Mouse (Mus musculus): ENCODE data around the gene Lrch1.

The Lrch1 gene

DNA sequence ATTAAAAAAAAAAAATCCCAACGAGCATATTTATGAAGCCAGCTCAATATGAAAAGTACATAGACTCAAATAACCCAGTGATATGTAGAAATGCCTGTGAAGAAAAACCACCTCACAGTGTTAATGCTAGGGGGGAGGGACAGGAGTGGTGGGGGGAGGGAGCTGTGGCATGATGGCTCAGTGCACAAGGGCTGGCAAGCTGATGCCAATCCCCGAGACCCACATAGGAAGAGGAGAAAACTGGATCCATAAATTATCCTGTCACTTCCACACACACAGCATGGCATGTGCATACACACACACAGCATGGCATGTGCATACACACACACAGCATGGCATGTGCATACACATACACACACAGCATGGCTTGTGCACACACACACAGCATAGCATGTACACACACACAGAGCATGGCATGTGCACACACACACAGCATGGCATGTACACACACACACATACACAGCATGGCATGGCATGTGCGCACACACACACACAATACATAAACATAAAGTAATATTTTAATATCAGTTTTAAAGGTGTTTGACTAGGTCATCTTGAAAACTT is 54.5 kb downstream of the Lrch1 start:
- no peak for DNase-seq (ENCODE audit: low spot score)

DNA sequence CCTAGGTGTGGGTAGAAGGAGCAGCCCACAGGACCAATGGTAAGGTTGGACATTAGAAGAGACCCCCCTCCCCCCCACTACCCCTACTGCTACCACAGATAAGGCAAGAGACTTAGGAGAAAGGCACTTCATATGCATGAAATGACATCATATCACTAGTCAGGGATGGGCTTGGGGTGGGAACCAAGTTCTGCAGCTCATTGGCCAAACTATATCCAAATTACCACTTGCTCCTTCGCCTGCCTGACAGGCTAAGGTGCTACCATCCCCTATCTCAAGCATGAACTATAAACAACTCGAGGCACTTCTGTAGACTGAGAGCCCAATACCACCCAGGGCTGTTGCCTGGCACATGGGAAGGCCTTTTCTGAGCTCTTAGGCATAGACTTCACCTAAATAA is 58.4 kb downstream of the Lrch1 start:
- DNase-seq (ENCODE audit: low spot score) = no peak

DNA sequence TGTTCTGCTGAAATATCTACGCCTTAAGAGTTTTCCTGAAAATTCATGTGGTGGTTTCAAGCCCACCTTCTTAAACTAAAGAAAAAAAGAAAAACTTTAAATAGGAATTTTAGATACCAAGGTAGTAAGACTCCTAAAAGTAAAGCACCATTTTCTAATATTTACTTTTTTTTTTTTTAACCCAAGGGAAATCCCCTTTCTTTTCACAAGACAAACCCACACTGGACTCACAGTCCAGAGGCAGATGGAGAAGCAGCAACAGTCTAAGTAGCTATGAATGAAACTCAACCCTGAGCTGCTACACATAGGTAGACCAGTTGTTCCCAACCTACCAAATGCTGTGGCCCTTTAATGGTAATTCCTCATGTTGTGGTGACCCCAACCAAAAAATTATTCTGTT is 59.6 kb downstream of the Lrch1 start:
- DNase-seq (ENCODE audit: low spot score) = no peak

DNA sequence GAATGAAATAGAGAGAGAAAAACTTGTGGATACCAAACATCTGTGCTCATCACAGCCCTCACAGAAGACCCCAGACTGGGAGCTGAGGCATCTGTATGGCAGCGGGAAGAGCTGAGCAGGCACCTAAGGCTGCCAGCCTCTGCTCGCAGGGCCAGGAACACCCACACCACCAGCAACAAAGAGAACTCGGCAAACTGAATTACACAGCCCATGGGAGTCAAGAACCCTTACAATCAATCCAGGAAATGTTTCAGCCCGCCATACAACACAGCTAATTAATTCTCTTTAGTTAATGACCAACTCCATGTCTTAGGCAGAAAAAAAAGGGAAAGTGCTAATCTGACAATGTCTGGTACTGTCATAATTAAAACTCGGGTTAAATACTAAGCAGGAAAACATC is 61.2 kb downstream of the Lrch1 start:
- no peak for DNase-seq (ENCODE audit: low spot score)

DNA sequence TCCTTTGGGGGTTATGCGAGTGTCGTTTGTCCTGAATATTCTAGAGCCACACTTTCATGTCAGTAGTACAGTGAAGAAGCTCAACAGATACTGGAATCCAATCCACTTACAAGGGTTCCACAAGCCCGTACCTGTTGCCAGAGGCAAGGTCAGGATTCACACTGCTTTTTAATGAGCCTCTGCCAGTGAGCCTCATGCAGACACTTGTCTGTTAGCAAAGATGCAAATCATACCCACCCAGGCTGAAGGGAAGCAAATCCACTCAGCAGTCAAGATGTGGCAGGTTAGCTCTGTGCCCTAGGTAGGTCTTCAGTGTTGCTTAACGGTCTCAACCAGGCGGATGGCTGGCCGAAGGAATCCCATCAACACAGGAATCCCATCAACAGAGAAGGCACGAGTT is 62.8 kb downstream of the Lrch1 start:
- no peak for DNase-seq (ENCODE audit: low spot score)

DNA sequence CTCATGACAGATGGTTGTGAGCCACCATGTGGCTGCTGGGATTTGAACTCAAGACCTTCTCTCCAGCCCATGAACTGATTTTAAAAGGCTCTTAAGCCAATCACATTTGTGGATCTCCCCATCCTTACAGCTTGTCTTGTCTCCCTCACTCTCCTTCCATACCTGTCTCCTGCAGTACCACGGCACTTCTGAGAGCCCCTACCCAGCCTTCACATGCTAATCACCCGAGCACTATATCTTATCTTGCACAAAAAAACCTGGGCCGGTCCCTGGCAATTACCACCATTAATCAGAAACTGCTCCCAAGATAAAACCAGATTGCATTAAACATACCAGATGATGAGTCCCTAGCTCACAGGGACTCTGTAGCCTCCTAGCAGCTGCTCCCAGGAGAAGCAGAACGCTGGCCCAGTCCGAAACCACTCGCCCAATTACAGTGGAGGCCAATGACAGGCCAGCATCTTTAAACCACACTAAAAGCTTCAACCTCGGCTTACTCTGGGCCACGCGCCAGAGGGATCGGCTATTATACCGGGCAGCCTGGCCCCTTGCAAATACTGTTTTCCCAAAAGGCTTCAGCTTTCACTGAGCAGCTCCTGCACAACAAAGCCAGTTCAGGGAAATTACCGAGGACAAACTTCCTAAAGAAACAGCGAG is 63.5 kb downstream of the Lrch1 start:
- peak; percentile 61 for DNase-seq (ENCODE audit: low spot score)

DNA sequence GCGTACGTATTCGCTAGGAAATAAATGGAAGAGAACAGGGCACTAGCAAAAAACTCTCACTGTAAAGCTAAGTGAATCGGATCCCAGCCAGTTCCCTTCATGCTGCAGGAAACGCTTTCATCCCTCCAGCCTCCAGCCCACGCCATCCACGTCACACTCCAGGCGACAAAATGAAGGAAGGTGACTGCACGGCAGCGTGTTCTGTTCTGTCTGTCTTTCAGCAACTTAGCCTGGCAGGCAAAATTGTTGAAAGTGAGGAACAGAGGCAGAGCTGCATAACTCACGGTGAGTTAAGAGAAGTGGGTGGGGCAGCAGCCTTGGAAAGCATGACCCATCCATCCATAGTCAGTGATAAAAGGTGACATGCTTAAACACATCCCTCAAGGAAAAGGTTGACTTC is 64.5 kb downstream of the Lrch1 start:
- peak; percentile 48 for DNase-seq (ENCODE audit: low spot score)

DNA sequence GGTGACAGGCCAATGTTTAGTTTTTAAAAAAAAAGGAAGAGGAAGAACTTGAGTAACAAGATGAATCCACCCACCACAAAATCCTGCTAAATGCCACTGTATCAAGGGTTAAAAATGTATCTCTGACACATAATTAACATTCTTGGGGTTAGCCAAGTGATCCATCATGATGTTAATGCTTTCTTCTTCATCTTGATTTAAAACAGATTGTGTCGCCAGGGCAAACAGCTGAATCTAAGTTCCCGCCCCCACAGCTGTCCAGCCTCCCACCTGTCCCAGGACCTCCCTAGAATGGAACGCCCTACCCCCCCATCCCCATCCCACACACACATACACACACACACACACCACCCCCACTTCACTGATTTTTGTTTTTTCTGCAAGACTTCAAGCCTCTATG is 64.9 kb downstream of the Lrch1 start:
- no peak for DNase-seq (ENCODE audit: low spot score)

DNA sequence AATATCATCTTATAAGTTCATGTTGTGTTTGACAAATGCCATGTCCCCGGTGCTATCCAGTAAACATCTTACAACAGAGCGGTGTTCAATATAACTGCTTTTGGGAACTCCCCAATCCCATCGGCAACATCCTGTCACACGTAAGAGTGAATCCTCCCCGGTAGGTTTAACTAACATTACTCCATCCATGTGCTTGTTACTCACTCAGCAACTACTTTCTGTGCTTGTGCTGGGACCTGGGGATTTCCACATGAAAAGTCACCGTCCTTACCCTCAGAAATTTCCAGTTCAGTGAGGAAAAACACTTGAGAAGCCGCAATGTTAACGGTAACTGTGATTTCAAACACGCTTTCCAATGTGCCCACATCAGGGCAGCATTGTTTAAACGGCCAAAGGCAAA is 66.8 kb downstream of the Lrch1 start:
- no peak for DNase-seq (ENCODE audit: low spot score)

DNA sequence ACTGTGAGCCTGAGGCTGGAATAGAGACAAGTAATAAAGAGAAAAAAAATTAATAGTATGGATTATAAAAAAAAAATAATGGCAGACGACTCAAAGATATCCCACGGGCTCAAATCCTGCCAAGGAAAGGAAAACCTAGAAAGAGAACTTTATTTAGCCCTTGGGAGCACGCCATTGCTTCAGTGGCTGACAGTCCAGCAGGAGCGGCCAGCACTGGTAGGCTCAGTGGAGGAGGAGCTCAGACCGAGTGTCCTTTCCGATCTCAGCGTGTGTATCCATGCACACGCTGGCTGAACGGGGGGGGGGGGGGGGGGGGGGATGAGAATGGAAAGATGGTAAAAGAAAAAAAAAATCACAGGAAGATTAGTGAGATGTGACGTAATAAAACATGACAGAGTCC is 68.2 kb downstream of the Lrch1 start:
- no peak for DNase-seq (ENCODE audit: low spot score)

DNA sequence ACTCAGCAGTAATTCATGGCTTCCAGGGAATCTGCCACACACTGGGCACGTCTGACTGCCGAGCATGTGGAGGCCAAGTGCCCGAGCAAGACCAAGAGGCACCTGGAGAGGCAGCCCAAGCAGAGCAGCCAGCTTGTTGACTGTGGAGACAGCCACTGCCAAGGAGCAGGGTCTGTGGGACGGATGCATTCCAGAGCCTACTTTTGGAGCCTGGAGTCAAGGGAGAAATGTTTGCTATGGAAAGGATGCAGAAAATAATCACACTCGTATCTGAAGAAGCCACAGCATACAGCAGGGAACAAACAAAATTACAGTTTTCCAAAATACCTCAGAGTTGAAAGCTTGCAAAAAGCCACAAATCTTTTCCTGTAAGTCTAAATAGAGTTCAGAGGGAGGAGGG is 70.4 kb downstream of the Lrch1 start:
- no peak for DNase-seq (ENCODE audit: low spot score)

DNA sequence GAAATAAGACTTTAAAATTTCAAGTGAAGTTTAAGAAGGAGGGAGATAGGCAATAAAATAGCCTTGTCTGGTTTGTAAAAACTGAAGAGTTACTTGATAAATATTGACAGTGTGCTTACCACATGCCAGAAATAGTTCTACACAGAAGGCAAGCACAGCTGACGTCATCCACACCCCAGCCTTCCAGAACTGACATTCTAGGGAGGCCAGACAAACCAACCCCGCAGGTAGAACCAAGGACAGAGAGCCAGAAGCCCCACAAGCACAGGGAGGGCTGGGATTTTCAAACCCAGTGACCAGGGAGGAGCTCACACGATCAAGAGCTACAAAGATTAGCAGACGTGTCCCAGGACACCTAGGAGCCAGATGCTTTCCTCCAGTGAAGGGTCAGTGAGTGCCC is 76.5 kb downstream of the Lrch1 start:
- no peak for DNase-seq (ENCODE audit: low spot score)

DNA sequence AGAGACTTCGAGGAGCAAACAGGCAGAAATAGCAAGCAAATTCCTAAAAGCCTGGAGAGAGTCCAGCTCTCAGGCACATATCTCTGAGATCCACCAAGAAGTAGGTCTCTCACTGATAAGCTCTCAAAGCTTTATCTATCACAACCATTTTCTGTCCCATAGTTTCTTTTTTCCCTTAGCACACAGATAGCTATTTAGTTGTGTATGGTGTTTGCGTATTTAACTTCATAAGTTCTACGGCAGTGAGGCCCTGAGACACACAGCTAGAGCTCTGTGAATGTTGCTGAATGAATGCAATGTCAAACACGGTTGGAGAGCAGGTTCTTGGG is 78.8 kb downstream of the Lrch1 start:
- DNase-seq (ENCODE audit: low spot score) = no peak

DNA sequence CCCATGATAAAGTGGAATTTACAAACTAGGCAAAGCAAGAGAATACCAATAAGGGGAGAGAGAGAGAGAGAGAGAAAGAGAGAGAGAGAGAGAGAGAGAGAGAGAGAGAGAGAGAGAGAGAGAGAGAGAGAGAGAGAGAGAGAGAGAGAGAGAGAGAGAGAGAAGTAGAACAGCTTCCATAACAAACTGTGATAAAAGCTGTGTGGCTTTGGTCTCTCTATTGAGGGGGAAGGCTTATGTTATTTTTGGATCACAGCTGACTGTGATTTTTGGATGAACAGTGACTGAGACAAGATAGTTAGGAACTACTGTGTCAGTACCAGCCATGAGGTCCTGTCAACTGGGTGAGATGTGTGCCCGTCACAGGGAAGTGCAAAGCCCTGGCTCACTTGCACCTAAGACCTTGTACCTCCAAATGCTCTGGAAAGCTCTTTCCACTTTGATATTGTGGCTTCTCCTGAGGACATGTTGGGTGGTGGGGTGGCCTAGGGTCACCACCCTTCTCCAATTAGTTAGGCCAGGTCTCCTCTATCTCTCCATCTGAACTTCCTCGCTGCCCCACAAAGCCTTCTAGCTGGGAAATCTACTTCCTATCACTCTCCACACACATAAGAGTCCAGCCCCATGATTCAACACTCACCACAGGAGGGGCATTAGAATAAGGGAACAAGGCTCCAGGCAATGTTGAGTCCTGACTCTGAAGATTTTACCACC is 79.3 kb downstream of the Lrch1 start:
- no peak for DNase-seq (ENCODE audit: low spot score)

DNA sequence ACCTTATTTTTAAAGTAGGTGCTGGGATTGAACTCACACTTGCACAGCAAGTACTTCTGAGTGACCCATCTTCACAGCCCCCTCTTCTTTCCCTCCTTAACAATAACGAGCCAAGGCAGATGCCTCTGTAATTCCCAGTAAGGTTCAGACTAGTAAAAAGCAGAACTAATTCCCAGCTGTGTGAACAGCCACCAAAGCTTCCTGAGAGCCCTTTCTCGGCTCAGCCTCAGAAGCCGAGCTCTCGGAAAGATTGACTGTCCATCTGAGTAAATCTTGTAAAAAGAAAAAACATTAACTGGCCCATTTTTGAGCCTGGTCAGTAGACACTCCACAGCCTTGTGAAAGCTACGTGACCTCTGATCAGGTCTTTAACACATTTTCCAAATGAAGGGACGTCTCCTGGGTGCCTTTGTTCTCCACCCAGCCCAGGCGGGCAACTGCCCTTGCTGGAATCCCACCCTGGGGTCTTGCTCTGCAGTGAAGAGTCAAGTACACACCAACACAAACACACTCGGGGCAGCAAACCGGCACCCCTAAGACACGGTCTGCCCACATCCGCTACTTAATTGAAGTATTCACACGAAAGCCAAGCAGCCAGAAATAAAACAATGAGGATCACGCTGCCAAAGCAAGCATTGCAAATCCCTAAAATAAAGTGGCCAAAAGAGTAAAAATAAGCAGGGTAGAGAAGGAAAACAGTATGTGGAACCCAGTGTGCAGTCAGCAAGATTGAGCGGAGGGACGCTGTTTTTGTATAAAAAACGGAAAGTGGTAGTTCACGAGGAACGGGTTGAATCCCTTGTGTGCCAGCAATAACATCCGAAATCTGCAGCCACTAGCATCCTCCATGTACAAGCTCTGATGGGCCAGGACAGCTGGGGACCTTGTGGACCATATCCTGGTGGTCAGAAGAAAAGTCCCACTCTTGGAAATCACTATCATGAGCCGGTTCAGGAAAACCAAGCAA is 80.3 kb downstream of the Lrch1 start:
- no peak for DNase-seq (ENCODE audit: low spot score)

DNA sequence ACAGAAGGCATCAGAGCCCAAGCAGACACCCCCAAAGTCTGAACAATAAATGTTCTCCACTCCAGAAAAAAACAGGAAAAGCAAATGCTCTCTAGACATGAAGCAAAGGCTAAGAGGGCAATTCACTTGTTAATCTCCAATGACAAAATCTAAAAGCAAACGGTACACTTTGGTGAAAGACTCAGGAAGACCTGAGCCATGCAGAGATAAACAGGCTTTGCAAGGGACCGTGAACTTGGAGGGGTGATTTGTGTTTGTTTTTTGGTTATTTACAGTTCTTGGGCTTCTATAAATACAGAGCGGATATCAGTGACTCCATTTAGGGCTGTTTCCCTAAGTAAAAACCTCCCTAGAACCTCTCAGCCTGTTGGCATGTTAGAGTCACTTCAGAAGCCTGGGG is 81.9 kb downstream of the Lrch1 start:
- DNase-seq (ENCODE audit: low spot score) = no peak

DNA sequence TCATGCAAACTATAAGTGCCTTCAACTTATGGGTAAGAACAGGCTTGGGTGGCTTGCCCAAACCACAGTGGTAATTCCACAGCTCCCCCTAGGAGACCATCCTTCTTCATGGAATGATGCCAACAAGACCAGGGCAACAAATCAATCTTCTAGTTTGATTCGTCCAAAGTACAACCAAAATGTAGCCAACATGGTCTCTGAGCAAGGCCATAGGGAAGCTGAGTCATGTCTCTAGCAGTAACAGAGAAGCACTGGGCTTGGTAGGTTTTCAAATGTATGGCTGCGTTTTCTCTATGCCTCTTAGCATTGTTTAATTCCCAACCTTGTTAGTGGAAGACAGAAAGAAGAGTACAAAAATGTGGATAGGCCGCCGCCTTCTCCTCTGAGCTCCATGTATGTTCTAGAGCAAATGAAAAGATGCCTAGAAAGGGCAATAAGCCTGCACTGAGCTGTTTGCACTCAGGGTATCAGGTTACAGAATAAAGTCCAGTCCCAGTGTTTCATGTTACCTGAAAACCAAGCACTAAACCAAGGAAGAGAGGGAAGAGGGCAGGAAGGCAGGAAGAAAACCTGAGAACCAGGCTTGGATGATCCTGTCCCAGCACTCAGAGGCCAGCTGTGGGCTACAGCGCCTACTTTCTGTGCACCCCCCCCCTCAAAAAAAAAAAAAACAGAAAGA is 82.7 kb downstream of the Lrch1 start:
- no peak for DNase-seq (ENCODE audit: low spot score)

DNA sequence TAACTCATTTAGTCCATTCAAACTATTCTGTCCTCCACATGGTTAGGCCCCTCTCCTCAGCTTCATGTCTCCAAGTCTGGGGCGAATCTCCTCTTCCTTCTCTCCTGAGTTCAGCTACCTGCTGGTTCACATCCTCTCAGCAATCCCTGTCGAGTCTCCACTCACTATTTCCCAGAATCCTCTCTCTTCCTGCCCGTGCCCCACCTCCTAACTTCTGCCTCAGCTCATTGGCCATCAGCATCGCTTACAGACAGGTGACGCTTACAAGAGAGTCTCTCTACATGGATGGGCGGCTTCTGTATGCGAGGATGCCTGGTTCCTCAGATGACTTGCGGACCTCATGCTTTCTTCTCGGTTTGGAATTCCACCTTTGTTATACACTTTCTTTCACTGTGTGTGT is 86.2 kb downstream of the Lrch1 start:
- no peak for DNase-seq (ENCODE audit: low spot score)

DNA sequence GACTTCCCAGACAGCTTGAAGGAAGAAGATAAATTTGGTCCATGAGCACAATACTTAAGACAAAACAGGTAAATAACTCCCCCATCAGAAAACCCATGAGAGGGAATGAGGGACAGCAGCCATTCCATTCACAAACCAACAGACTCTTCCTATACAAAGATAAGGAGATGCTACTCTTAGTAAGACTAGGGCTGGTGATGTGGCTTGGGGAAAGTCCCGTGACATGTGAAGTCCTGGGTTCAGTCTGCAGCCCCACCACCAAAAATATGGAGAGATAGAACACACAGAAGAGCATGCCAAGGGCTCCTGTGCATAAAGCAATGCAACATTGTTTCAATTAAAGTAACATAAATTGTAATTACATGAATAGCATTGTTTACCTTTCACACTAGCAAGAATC is 88.5 kb downstream of the Lrch1 start:
- DNase-seq (ENCODE audit: low spot score) = no peak

DNA sequence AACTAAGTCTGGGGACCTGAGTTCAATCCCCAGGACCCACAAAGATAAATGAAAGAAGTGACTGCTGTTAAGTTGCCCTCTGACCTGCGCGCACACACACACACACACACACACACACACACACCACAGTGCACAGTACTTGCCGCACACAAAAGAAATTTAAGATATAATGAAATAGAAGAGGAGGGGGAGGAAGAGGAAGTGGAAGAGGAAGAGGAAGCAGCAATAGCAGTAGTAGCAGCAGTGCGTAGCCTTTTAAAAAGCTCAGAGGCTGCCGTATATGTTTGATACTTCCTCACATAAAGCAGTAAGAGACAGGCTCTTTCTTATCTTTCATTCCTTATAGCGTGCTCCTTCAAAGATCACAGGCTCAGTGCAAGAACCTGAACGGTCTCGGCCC is 92.2 kb downstream of the Lrch1 start:
- no peak for DNase-seq (ENCODE audit: low spot score)

DNA sequence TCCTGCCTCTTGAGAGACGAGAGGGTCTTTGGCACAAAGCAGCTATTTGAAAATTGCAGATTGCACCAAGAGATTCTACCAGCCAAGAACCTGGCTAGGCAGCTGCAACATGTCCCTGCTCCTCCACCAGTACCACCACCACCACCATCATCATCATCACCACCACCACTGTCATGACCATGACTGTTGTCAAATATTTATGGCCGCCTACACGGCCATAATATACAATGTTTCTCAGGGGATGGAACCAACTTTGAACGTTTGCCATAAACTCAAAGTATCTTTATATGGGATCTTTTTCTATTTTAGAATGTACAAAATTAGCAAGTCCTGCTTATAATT is 93.9 kb downstream of the Lrch1 start:
- no peak for DNase-seq (ENCODE audit: low spot score)

All from layer of hippocampus, adult 11-12 months (tissue).